Mouse (Mus musculus) heart, postnatal 0 days (tissue): ENCODE measurements around the gene BC035947.

Experiments
- CTCF ChIP-seq: IDR thresholded peaks from 2 replicates; pipeline ENCODE4 v1.5.1; 2016; ENCODE audit warnings: antibody characterized with exemption, control low read depth, low read depth
- EP300 ChIP-seq: IDR thresholded peaks from 2 replicates; pipeline ENCODE4 v1.6.1; 2016; ENCODE audit warnings: antibody characterized with exemption, low read depth

DNA sequence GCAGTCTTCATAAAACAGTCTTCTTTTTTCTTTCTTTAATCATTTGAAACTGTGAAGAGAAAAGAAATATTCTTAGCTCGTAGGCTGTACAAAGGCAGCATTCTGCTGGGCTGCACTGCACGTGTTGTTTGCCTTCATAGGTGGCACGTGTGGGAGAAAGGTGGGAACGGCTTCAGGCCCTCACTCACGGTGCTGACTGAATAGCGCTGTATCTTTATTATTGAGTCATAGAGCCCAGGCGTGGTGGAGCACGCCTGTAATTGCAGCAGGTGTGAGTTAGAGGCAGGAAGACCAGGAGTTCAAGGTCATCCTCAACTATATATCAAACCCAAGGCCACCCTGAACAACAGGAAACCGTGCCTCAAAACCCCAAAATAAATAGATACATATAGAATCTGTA lies 34.3 kb upstream of the BC035947 start:
- TF ChIP-seq CTCF (no peak), EP300 (no peak)
